Mouse (Mus musculus) stomach, embryonic 16.5 days (tissue): ENCODE measurements at regions not wholly inside any gene's neighbourhood (a gene's known extent, or its start where the extent isn't known, plus 50 kb on each side); places are given as distances from the start of the nearest gene placed in this dataset.

Source experiments
- ATAC-seq: fragments of 200-750 bp; cut with Nextera tagmentation; 2 replicates; pipeline ENCODE4 v1.8.0; 2017; ENCODE audit warnings: moderate number of reproducible peaks, moderate TSS enrichment; ENCODE audit not compliant: insufficient read depth, low FRiP score
- H3K27ac ChIP-seq: fragments of 300-500 bp; sonication (generic); 2 replicates; pipeline ENCODE4 v1.5.1; 2014; ENCODE audit warnings: low read length
- H3K27me3 ChIP-seq: fragments of 300-500 bp; sonication (generic); 2 replicates; pipeline ENCODE4 v1.6.1; 2014; ENCODE audit warnings: low read length, control low read depth, mixed read lengths; ENCODE audit not compliant: control insufficient read depth, insufficient read depth
- H3K36me3 ChIP-seq: fragments of 300-500 bp; sonication (generic); 2 replicates; pipeline ENCODE4 v1.6.1; 2014; ENCODE audit warnings: low read length; ENCODE audit not compliant: control insufficient read depth, insufficient read depth
- H3K4me1 ChIP-seq: fragments of 300-500 bp; sonication (generic); 2 replicates; pipeline ENCODE4 v1.6.1; 2014; ENCODE audit warnings: low read length, control low read depth, mixed read lengths; ENCODE audit not compliant: control insufficient read depth, insufficient read depth
- H3K4me2 ChIP-seq: fragments of 300-500 bp; sonication (generic); 2 replicates; pipeline ENCODE4 v1.6.1; 2014; ENCODE audit warnings: low read depth, low read length, mixed read lengths
- H3K4me3 ChIP-seq: fragments of 300-500 bp; sonication (generic); replicated peaks from 2 replicates; pipeline ENCODE4 v1.5.1; 2014; ENCODE audit warnings: mild to moderate bottlenecking, low read length
- H3K9ac ChIP-seq: fragments of 300-500 bp; sonication (generic); 2 replicates; pipeline ENCODE4 v1.6.1; 2014; ENCODE audit warnings: low read length
- H3K9me3 ChIP-seq: fragments of 300-500 bp; sonication (generic); replicated peaks from 2 replicates; pipeline ENCODE4 v1.6.1; 2016; ENCODE audit warnings: low read length, control low read depth; ENCODE audit not compliant: control insufficient read depth
- WGBS: fragments of 180-500 bp; shearing (Covaris S2); extraction: QIAGEN DNeasy Blood & Tissue Kit; methylation state at CpG from one replicate; pipeline ENCODE4 v1.1.7; 2014; 5-methylcytosine and 5-hydroxymethylcytosine counted together

DNA sequence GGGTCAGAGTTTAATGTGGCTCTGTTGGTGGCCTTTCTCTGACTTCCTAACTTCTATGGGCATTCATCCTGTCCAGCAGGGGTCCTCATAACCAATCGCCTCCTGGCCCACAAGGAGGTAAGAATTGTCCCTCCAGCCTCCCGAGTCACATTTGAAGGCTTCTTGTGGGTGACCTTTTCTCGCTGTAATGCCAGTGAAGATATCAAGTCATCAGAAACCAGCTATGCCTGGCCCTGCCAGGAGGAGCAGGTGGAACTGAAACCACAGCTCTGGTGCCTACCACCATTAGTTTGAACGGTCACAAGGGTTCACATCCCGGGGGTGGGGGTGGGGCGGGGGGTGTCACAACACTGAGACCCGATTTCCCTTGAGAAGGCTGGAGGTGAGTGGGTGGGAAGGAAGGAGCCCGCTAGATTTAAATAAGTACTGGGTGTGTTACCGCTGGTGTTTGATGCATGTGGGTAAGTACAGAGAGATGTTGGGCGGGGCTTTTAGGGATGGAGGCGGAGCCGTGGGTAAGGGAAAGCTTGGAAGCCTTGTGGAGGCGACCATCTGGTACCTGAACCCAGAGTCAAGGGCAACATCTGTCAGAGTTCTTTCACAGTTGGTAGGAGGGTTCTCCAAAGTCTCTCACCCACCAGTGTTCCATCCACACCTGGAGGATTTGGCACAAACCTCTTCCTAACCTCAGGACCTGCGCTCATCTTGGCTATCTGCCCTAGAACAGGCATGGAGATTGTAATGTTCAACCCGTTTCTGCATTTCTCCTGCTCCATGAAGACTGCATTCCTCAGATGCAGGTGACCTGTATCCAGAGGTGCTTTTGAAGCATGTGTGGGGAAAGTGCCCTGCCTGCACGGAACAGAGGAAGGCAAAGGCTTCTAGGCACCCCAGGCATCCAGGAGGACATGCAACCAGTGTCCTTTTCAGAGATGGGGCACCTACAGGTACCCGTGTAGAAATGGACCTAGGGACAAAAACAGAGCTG lies 128.2 kb downstream of the Cd24a start:
- no peak overlapping the region for H3K4me3 ChIP-seq
- H3K9me3 ChIP-seq, result no peaks in the 10 kb centered on the region
- H3K4me2 ChIP-seq, result 0 out of 2 replicates have a peak overlapping the region, but pooled peaks have one; percentile 7
- H3K4me1 ChIP-seq, result no peaks in the 10 kb centered on the region
- H3K9ac ChIP-seq, result no peak overlapping the region
- no peaks in the 10 kb centered on the region for H3K27me3 ChIP-seq
- H3K36me3 ChIP-seq, result no peaks in the 10 kb centered on the region
- no peak overlapping the region for H3K27ac ChIP-seq
- peak; percentile 53; the same call in 1 of the 2 replicates for ATAC-seq
- WGBS, result 51% methylated on average over 17 of the region's 17 CpGs

GRCm38 (mm10) chr10:43707011-43707410 lies 128.9 kb downstream of the Cd24a start:
- H3K9ac ChIP-seq, result no peak overlapping the region
- no peaks in the 10 kb centered on the region for H3K4me1 ChIP-seq
- no peaks in the 10 kb centered on the region for H3K36me3 ChIP-seq
- no peak overlapping the region for H3K4me3 ChIP-seq
- H3K27me3 ChIP-seq, result no peaks in the 10 kb centered on the region
- no peak overlapping the region for H3K4me2 ChIP-seq
- WGBS, result 87% methylated on average over 5 of the region's 5 CpGs
- 0 out of 2 replicates have a peak, but pooled peaks cover 3% of the 10 kb centered on the region for H3K9me3 ChIP-seq
- H3K27ac ChIP-seq, result no peak overlapping the region
- no peak for ATAC-seq

DNA sequence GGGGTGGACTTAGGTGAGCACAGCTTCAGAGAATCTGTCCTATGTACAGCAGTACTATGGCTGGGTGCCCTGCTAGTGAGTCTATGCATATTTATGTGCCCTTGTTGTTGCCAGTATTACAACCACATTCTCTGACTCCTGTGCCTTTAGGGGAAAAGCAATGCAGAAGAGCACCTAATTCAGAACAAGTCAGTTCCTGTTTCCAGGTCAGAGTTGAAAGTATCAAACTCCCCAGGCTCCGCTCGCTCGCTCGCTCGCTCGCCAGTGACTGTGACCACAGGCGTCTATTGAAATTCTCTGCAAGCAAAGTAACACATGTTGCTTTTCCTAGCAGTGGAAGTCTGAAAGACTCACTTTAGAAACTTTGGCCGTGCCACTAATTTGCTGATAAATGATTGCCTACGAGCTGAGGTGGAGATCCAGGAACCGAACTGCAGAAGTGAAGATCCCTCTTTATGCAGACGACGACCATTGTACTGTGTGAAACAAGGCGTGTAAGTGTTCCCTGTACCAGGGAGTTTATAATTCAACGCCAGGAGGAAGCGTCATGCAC lies 129.8 kb downstream of the Cd24a start:
- no peak overlapping the region for H3K4me2 ChIP-seq
- H3K9ac ChIP-seq, result no peak overlapping the region
- 0 out of 2 replicates have a peak, but pooled peaks cover 3% of the 10 kb centered on the region for H3K9me3 ChIP-seq
- 74% methylated on average over 15 of the region's 15 CpGs for WGBS
- no peaks in the 10 kb centered on the region for H3K36me3 ChIP-seq
- H3K4me1 ChIP-seq, result no peaks in the 10 kb centered on the region
- H3K27me3 ChIP-seq, result no peaks in the 10 kb centered on the region
- no peak overlapping the region for H3K27ac ChIP-seq
- ATAC-seq, result no peak
- no peak overlapping the region for H3K4me3 ChIP-seq

DNA sequence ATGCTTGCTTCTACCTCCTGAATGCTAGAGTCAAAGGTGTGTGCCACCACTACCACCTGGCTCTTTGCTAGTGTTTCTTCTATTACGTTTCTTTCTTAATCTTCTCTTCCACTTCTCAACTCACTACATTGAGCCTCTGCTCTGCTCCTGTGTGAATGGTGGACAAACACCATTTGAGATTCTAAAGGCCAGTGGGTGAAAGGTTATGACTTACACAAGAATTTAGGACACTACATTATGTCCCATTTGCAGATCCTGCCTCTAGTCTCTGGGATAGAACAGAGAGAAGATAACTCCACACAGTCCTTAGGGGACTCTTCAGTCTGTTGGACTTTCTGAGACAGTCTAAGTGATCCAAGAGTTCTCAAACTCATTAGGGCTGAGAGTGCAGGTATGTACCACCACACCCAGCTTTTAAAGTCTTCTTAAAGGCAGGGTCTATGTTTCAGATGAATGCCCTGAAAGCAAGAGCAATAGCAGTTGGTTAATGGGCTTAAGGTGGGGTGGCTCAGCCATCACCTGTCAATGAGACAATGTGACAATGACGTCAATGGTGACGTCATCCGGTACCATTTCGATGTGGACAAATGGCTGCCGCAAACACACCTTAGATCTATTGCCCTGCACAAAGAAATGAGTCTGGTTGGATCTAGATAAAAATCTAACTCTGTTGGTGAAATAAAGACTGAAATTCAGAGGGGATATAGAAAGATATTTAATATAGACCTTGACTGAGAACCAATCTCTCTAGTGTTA lies 131.4 kb downstream of the Cd24a start:
- Histone ChIP-seq H3K27me3 (no peaks in the 10 kb centered on the region), H3K9ac (no peak overlapping the region), H3K4me3 (no peak overlapping the region), H3K36me3 (no peaks in the 10 kb centered on the region), H3K9me3 (0 out of 2 replicates have a peak, but pooled peaks cover 3% of the 10 kb centered on the region), H3K4me2 (no peak overlapping the region), H3K27ac (no peak overlapping the region), H3K4me1 (no peaks in the 10 kb centered on the region)
- WGBS, result 89% methylated on average over 6 of the region's 6 CpGs
- ATAC-seq, result no peak

DNA sequence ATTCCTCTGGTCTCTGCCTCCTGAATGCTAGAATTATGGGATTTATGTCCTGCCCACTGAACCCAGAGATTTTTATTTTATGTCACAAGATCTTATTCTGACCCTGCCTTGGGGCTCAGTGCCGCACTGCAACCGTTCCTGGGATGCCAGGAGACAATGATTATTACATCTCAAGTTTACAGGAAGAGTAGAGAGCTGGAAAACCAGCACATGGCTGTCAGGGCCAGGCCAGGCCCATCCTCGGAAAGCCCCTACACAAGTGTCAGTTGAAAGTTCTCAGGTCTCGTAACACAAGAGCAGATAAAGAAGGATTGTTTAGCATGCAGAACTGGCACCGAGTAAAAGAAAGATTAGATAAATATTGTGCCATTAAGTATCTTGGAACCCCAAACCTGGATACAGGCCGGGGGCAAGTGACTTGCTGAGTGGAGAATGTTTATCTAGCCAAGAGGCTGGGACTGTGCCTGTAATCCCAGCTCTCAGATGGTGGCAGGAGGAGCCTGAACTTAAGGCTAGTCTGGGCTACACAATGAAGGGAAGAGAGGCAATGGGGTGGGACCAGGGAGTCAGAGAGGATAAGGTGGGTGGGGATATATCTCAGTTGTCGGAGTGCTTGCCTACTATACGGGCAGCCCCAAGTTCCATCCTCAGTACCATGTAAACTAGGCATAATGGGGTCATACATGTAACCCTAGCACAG lies 132.3 kb downstream of the Cd24a start:
- Histone ChIP-seq H3K27ac (no peak overlapping the region), H3K27me3 (no peaks in the 10 kb centered on the region), H3K9ac (no peak overlapping the region), H3K9me3 (0 out of 2 replicates have a peak, but pooled peaks cover 3% of the 10 kb centered on the region), H3K36me3 (no peaks in the 10 kb centered on the region), H3K4me3 (no peak overlapping the region), H3K4me2 (no peak overlapping the region), H3K4me1 (no peaks in the 10 kb centered on the region)
- WGBS, result 65% methylated on average over 8 of the region's 8 CpGs
- ATAC-seq, result no peak

DNA sequence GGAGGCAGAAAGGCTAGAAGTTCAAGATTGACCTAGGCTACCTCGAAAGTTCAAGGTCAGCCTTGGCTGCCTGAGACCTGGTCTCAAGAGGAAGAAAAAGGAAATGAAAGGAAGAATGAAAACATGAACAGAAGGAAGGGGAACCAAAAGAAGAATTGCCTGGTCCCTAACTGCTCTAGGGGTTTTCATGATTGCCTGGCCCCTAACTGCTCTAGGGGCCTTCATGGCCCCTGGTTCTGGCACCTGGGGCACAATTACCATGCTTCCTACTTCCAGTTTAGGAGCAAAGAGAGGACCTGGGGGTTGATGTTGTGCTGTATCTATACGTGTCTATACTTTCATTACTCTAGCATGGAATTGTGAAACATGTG lies 132.8 kb downstream of the Cd24a start:
- H3K4me3 ChIP-seq, result no peak overlapping the region
- no peaks in the 10 kb centered on the region for H3K27me3 ChIP-seq
- WGBS, result 85% methylated on average over 2 of the region's 2 CpGs
- H3K9ac ChIP-seq, result no peak overlapping the region
- no peaks in the 10 kb centered on the region for H3K36me3 ChIP-seq
- ATAC-seq, result no peak
- no peak overlapping the region for H3K4me2 ChIP-seq
- 0 out of 2 replicates have a peak, but pooled peaks cover 3% of the 10 kb centered on the region for H3K9me3 ChIP-seq
- H3K4me1 ChIP-seq, result no peaks in the 10 kb centered on the region
- no peak overlapping the region for H3K27ac ChIP-seq

DNA sequence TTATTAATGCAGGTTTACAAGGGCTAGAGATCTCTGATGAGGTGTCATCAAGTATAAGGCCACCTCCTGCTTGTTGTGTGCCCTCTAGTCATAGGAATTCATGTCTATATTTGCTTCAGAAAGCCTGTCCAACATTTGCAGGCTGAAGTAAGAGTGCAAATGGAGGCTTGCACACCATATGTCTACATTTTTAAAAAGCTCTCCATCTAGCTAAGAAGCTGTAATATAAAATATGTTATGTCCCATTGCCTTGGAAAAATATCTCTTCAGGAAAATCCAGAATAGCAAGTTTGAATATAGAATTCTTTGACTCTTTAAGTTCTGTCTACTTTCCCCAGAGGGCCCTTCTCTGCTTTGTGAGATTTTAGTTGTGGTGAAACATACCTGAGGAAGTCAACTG lies 134.6 kb downstream of the Cd24a start:
- no peak for ATAC-seq
- no peaks in the 10 kb centered on the region for H3K4me1 ChIP-seq
- no peak overlapping the region for H3K4me3 ChIP-seq
- H3K4me2 ChIP-seq, result no peak overlapping the region
- no peak overlapping the region for H3K9ac ChIP-seq
- no peak overlapping the region for H3K27ac ChIP-seq
- 0 out of 2 replicates have a peak, but pooled peaks cover 3% of the 10 kb centered on the region for H3K9me3 ChIP-seq
- no peaks in the 10 kb centered on the region for H3K36me3 ChIP-seq
- H3K27me3 ChIP-seq, result no peaks in the 10 kb centered on the region

- no peaks in the 10 kb centered on the region for H3K9me3 ChIP-seq
- no peaks in the 10 kb centered on the region for H3K36me3 ChIP-seq
- no peak overlapping the region for H3K4me3 ChIP-seq
- H3K9ac ChIP-seq, result no peak overlapping the region
- H3K4me1 ChIP-seq, result peaks cover 11% of the 10 kb centered on the region; the same call in 1 of the 2 replicates
- ATAC-seq, result peak; percentile 49; the same call in 1 of the 2 replicates
- 47% methylated on average over 13 of the region's 13 CpGs for WGBS
- H3K27me3 ChIP-seq, result no peaks in the 10 kb centered on the region
- 0 out of 2 replicates have a peak overlapping the region, but pooled peaks have one; percentile 18 for H3K27ac ChIP-seq
- H3K4me2 ChIP-seq, result 0 out of 2 replicates have a peak overlapping the region, but pooled peaks have one; percentile 6
These were observed 140.7 kb downstream of the Cd24a start for GRCm38 (mm10) chr10:43718768-43719167.
